Mouse (Mus musculus) megakaryocyte, embryonic 14.5 days (primary cell): ENCODE results near the gene Serpina3a.

Experiments used
- FLI1 ChIP-seq: IDR thresholded peaks from 2 replicates; pipeline ENCODE4 v1.6.1; 2012; ENCODE audit warnings: low read length, inconsistent platforms, mixed read lengths
- GATA1 ChIP-seq: IDR thresholded peaks from 3 replicates; pipeline ENCODE4 v1.6.1; 2012; ENCODE audit warnings: mixed read lengths, low read length, inconsistent platforms, borderline replicate concordance

DNA sequence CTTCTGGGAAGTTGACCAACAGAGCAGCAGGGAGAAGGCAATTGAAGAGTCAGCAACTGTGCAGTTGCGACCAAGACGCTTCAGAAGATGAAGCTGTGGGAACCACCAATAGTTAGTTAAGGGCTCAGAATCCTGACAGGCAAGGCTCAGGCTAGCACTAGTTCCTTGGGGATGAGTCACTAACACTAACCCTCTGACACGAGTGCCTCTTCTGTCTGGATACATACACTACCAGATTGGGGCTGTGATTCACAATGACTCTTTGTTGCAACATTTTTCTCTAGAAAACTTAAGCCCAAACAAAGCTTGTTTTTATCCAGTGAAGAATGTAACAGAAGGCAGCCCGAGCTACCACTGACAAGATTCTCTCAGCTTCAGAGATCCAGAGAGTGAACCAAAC is 47.5 kb upstream of the Serpina3a start:
- no peak for TF ChIP-seq GATA1
- TF ChIP-seq FLI1, result no peak
